Mouse (Mus musculus) forebrain, embryonic 13.5 days (tissue): ENCODE measurements around the gene Dusp16. TPM values are rescaled to one million over a fixed set of nuclear protein-coding genes. Genes with fewer than 3 reads are reported as not detected.

Source experiments
- ATAC-seq: fragments of 200-750 bp; cut with Nextera tagmentation; 2 replicates; pipeline ENCODE4 v1.8.0; 2017
- H3K27ac ChIP-seq: fragments of 300-500 bp; sonication (generic); 2 replicates; pipeline ENCODE4 v1.5.1; 2015; ENCODE audit warnings: inconsistent platforms, mild to moderate bottlenecking, moderate library complexity
- H3K27me3 ChIP-seq: fragments of 300-500 bp; sonication (generic); 2 replicates; pipeline ENCODE4 v1.6.1; 2015; ENCODE audit warnings: mild to moderate bottlenecking, inconsistent platforms
- H3K36me3 ChIP-seq: fragments of 300-500 bp; sonication (generic); 2 replicates; pipeline ENCODE4 v1.6.1; 2015; ENCODE audit warnings: mild to moderate bottlenecking, inconsistent platforms; ENCODE audit not compliant: poor library complexity, severe bottlenecking
- H3K4me1 ChIP-seq: fragments of 300-500 bp; sonication (generic); 2 replicates; pipeline ENCODE4 v1.6.1; 2015; ENCODE audit warnings: inconsistent platforms
- H3K4me2 ChIP-seq: fragments of 300-500 bp; sonication (generic); 2 replicates; pipeline ENCODE4 v1.6.1; 2015; ENCODE audit warnings: inconsistent platforms, mild to moderate bottlenecking, moderate library complexity
- H3K4me3 ChIP-seq: fragments of 300-500 bp; sonication (generic); 2 replicates; pipeline ENCODE4 v1.5.1; 2015; ENCODE audit warnings: mild to moderate bottlenecking, inconsistent platforms
- H3K9ac ChIP-seq: fragments of 300-500 bp; sonication (generic); 2 replicates; pipeline ENCODE4 v1.6.1; 2015; ENCODE audit warnings: mild to moderate bottlenecking, inconsistent platforms
- H3K9me3 ChIP-seq: fragments of 300-500 bp; sonication (generic); replicated peaks from 2 replicates; pipeline ENCODE4 v1.6.1; 2016; ENCODE audit warnings: inconsistent platforms
- WGBS: fragments of 180-500 bp; shearing (Covaris S2); methylation state at CpG from one replicate; pipeline ENCODE4 v1.1.7; 2015; 5-methylcytosine and 5-hydroxymethylcytosine counted together
- polyA plus RNA-seq: library from polyadenylated mRNA; unstranded; fragments of >200 nt; fragmentation: Nextera tagmentation; extraction: Ambion mirVana; gene quantifications from 2 replicates; pipeline ENCODE4 v1.2.1, GENCODE M21; 2015

Gene Dusp16
- 13.8 and 15.4 TPM in 2 replicates for polyA plus RNA-seq

DNA sequence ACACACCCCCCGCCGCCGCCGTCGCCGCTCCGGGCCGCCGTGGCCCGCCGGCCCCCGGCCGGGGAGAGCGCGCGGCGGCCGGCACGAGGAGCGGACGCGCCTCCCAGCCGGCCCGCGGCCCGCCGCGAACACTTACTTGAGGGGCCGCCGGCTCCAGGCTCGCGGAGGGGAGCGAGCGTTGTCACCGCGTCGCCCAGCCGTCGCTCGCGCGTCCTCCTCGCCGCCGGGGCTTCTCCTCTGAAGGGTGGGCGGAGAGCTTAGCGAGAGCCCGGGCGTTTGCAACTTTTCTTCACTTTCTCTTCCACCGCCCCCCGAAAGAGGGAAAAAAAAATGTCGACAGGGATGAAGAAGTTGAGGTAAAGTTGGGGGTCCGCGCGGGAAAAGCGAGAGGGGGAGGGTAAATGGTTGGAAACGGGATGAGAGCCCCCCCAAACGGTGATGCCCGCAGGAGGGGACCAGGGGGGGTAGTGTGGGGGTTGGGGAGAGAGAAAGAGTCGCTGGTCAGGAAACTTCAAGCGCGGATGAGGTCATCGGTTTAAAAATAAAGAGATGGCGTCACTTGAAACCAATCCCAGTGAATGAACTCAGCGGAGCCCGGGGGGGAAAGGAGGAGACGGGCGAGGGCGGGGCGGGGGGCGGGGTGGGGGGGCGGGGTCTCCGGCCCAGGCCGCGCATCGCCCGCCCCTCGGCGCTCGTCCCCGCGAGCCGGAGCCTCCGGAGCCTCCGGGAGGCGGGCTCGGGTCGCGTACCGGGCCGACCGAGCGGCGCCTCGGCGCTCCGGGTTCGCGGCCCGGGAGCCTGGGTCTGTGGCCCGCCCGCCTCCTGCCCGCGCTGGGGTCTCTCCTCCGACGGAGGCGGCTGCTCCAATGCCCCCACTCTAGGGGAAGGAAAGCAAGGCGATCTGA lies at the start of gene Dusp16:
Dusp16 (minus strand) TSS at position 485 of the 905 bp plus-strand sequence.
- under 1% methylated on average over 72 of the region's 108 CpGs for WGBS
- peak within 1 kb of the TSS; percentile 89 for H3K9ac ChIP-seq

DNA sequence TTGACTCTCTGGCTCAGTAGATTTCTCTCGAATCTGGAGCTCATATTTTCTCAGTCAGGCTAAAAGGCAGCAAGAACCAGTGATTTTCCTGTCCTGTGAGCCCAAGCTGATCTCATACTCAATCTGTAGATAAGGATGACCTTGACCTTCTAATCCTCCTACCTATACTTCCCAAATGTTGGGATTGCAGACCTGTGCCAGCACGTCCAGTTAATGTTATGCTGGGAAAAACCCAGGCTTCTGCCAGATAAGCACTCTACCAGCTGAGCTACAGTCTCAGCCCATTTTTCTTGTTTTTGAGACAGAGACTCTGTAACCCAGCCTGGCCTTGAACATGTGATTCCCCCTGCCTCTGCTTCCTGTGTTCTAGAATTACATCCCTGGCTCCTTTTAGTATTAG lies 47.9 kb upstream of the Dusp16 start:
- Histone ChIP-seq H3K4me3 (no peak overlapping the region), H3K36me3 (no peaks in the 10 kb centered on the region), H3K9ac (no peak overlapping the region), H3K4me1 (no peaks in the 10 kb centered on the region), H3K4me2 (no peak overlapping the region), H3K9me3 (no peaks in the 10 kb centered on the region), H3K27me3 (no peaks in the 10 kb centered on the region), H3K27ac (no peak overlapping the region)
- WGBS = 88% methylated on average over 2 of the region's 2 CpGs
- ATAC-seq = no peak

More for the DNA sequence above, at the start of gene Dusp16:
- Histone ChIP-seq H3K4me3 (peak within 1 kb of the TSS; percentile 73), H3K36me3 (no peaks in the 10 kb centered on the region), H3K27me3 (no peaks in the 10 kb centered on the region), H3K9me3 (no peaks in the 10 kb centered on the region), H3K27ac (peak within 1 kb of the TSS; percentile 87), H3K4me2 (peak within 1 kb of the TSS; percentile 68), H3K4me1 (peaks cover 14% of the 10 kb centered on the region; the same call in 1 of the 2 replicates)
- ATAC-seq = peak; percentile 89

DNA sequence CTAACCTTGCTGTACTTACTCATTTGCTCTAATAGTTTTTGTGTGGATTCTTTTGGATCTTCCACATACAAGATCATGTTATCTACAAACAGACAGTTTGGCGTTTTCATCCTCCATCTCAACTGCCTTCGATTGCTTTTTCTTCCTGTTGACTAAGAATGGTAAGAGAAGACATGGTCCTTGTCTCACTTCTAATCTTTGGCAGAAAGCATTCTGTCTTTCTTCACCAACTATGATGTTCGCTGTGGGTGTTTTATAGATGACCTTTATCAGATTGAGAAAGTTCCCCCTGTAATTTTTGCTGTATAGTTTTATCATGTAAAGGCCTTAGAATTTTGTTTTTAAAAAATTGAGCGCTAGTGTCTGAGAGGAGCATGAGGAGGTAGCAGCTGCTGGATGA lies 45.7 kb upstream of the Dusp16 start:
- no peak overlapping the region for H3K27ac ChIP-seq
- no peak overlapping the region for H3K9ac ChIP-seq
- no peaks in the 10 kb centered on the region for H3K9me3 ChIP-seq
- no peak overlapping the region for H3K4me3 ChIP-seq
- no peak overlapping the region for H3K4me2 ChIP-seq
- no peaks in the 10 kb centered on the region for H3K4me1 ChIP-seq
- H3K27me3 ChIP-seq = no peaks in the 10 kb centered on the region
- ATAC-seq = no peak
- WGBS = 90% methylated on average over 4 of the region's 4 CpGs
- H3K36me3 ChIP-seq = no peaks in the 10 kb centered on the region

GRCm38 (mm10) chr6:134834585-134835251 lies 42.3 kb upstream of the Dusp16 start:
- Histone ChIP-seq H3K4me3 (no peak overlapping the region), H3K36me3 (no peaks in the 10 kb centered on the region), H3K27ac (no peak overlapping the region), H3K27me3 (0 out of 2 replicates have a peak, but pooled peaks cover 3% of the 10 kb centered on the region), H3K4me1 (peaks cover 6% of the 10 kb centered on the region; the same call in 1 of the 2 replicates), H3K9me3 (no peaks in the 10 kb centered on the region), H3K4me2 (no peak overlapping the region), H3K9ac (no peak overlapping the region)
- WGBS = 70% methylated on average over 9 of the region's 9 CpGs
- ATAC-seq = no peak

GRCm38 (mm10) chr6:134830776-134831175 lies 38.4 kb upstream of the Dusp16 start:
- H3K27me3 ChIP-seq = 0 out of 2 replicates have a peak, but pooled peaks cover 3% of the 10 kb centered on the region

GRCm38 (mm10) chr6:134829786-134830700 lies 37.6 kb upstream of the Dusp16 start, which contains the start of gene Crebl2:
Crebl2 (plus strand) TSS chr6:134830154.
- no peaks in the 10 kb centered on the region for H3K9me3 ChIP-seq
- under 1% methylated on average over 56 of the region's 58 CpGs for WGBS
- peaks cover 17% of the 10 kb centered on the region for H3K4me1 ChIP-seq
- H3K27me3 ChIP-seq = 0 out of 2 replicates have a peak, but pooled peaks cover 3% of the 10 kb centered on the region
- H3K36me3 ChIP-seq = no peaks in the 10 kb centered on the region
- H3K9ac ChIP-seq = peak within 1 kb of the TSS; percentile 69
- H3K4me3 ChIP-seq = peak within 1 kb of the TSS; percentile 65
- H3K4me2 ChIP-seq = peak within 1 kb of the TSS; percentile 85
- H3K27ac ChIP-seq = peak within 1 kb of the TSS; percentile 62
- peak; percentile 98 for ATAC-seq

More at GRCm38 (mm10) chr6:134830776-134831175, 38.4 kb upstream of the Dusp16 start:
- H3K4me2 ChIP-seq = peak overlapping the region; percentile 85
- no peak for ATAC-seq
- H3K4me3 ChIP-seq = peak overlapping the region; percentile 65
- H3K27ac ChIP-seq = no peak overlapping the region
- H3K4me1 ChIP-seq = peaks cover 17% of the 10 kb centered on the region
- no peaks in the 10 kb centered on the region for H3K9me3 ChIP-seq
- peak overlapping the region; percentile 69 for H3K9ac ChIP-seq
- WGBS = 4% methylated on average over 10 of the region's 10 CpGs
- no peaks in the 10 kb centered on the region for H3K36me3 ChIP-seq

- H3K36me3 ChIP-seq = no peaks in the 10 kb centered on the region
- no peak for ATAC-seq
- H3K4me2 ChIP-seq = no peak overlapping the region
- WGBS = 73% methylated on average over 10 of the region's 10 CpGs
- H3K27me3 ChIP-seq = no peaks in the 10 kb centered on the region
- H3K9me3 ChIP-seq = no peaks in the 10 kb centered on the region; the same call in 1 of the 2 replicates
- H3K4me1 ChIP-seq = 0 out of 2 replicates have a peak, but pooled peaks cover 5% of the 10 kb centered on the region
- no peak overlapping the region for H3K4me3 ChIP-seq
- no peak overlapping the region for H3K9ac ChIP-seq
- H3K27ac ChIP-seq = no peak overlapping the region
Measured at GRCm38 (mm10) chr6:134822844-134823243, 30.4 kb upstream of the Dusp16 start.

GRCm38 (mm10) chr6:134820411-134820810 lies 28.0 kb upstream of the Dusp16 start:
- Histone ChIP-seq H3K9ac (no peak overlapping the region), H3K9me3 (no peaks in the 10 kb centered on the region; the same call in 1 of the 2 replicates), H3K27me3 (no peaks in the 10 kb centered on the region), H3K4me1 (no peaks in the 10 kb centered on the region), H3K4me3 (no peak overlapping the region), H3K36me3 (no peaks in the 10 kb centered on the region), H3K4me2 (no peak overlapping the region), H3K27ac (no peak overlapping the region)
- 69% methylated on average over 6 of the region's 6 CpGs for WGBS
- no peak for ATAC-seq

DNA sequence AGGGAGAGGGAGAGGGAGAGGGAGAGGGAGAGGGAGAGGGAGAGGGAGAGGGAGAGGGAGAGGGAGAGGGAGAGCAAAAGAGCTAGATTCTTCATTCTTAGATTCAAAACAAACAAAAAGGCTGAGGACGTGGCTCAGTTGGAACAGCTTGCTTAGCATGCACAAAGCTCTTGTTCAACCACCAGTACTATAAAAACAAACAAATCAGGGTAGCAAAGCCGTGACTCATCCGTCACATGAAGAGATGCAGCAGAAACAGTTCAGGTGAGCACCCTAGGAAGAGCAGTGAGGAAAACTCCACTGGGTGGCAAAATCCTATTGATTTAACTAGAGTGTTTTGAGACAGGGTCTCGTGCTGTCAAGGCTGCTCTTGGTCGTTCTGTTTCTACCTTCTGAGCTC lies 27.3 kb upstream of the Dusp16 start:
- no peaks in the 10 kb centered on the region for H3K4me1 ChIP-seq
- no peak overlapping the region for H3K27ac ChIP-seq
- H3K36me3 ChIP-seq = no peaks in the 10 kb centered on the region
- no peaks in the 10 kb centered on the region for H3K27me3 ChIP-seq
- H3K4me3 ChIP-seq = no peak overlapping the region
- no peak for ATAC-seq
- WGBS = 64% methylated on average over 5 of the region's 5 CpGs
- H3K9ac ChIP-seq = no peak overlapping the region
- H3K4me2 ChIP-seq = no peak overlapping the region
- no peaks in the 10 kb centered on the region; the same call in 1 of the 2 replicates for H3K9me3 ChIP-seq

- no peak overlapping the region for H3K4me2 ChIP-seq
- no peak overlapping the region for H3K27ac ChIP-seq
- no peaks in the 10 kb centered on the region for H3K4me1 ChIP-seq
- H3K4me3 ChIP-seq = no peak overlapping the region
- H3K36me3 ChIP-seq = no peaks in the 10 kb centered on the region
- H3K9me3 ChIP-seq = no peaks in the 10 kb centered on the region; the same call in 1 of the 2 replicates
- ATAC-seq = no peak
- H3K9ac ChIP-seq = no peak overlapping the region
- WGBS = 74% methylated on average over 12 of the region's 12 CpGs
- no peaks in the 10 kb centered on the region for H3K27me3 ChIP-seq
Measured at GRCm38 (mm10) chr6:134817051-134817928, 24.9 kb upstream of the Dusp16 start.
